Mouse (Mus musculus) hindbrain, embryonic 12.5 days (tissue): ENCODE results near the gene Uap1. TPM values are rescaled to one million over a fixed set of nuclear protein-coding genes. Genes with fewer than 3 reads are reported as not detected.

Source experiments
- ATAC-seq: fragments of 200-750 bp; cut with Nextera tagmentation; 2 replicates; pipeline ENCODE4 v1.8.0; 2017; ENCODE audit warnings: moderate TSS enrichment; ENCODE audit not compliant: low FRiP score
- H3K27ac ChIP-seq: fragments of 300-500 bp; sonication (generic); 2 replicates; pipeline ENCODE4 v1.5.1; 2016; ENCODE audit warnings: mild to moderate bottlenecking
- H3K27me3 ChIP-seq: fragments of 300-500 bp; sonication (generic); 2 replicates; pipeline ENCODE4 v1.6.1; 2016; ENCODE audit warnings: mild to moderate bottlenecking
- H3K36me3 ChIP-seq: fragments of 300-500 bp; sonication (generic); 2 replicates; pipeline ENCODE4 v1.6.1; 2016; ENCODE audit warnings: mild to moderate bottlenecking
- H3K4me1 ChIP-seq: fragments of 300-500 bp; sonication (generic); 2 replicates; pipeline ENCODE4 v1.6.1; 2016
- H3K4me2 ChIP-seq: fragments of 300-500 bp; sonication (generic); replicated peaks from 2 replicates; pipeline ENCODE4 v1.6.1; 2016; ENCODE audit warnings: mild to moderate bottlenecking
- H3K4me3 ChIP-seq: fragments of 300-500 bp; sonication (generic); 2 replicates; pipeline ENCODE4 v1.5.1; 2016; ENCODE audit warnings: mild to moderate bottlenecking
- H3K9ac ChIP-seq: fragments of 300-500 bp; sonication (generic); 2 replicates; pipeline ENCODE4 v1.6.1; 2016; ENCODE audit warnings: mild to moderate bottlenecking, moderate library complexity
- H3K9me3 ChIP-seq: fragments of 300-500 bp; sonication (generic); replicated peaks from 2 replicates; pipeline ENCODE4 v1.6.1; 2016; ENCODE audit warnings: mild to moderate bottlenecking
- WGBS: fragments of 180-500 bp; shearing (Covaris S2); methylation state at CpG from one replicate; pipeline ENCODE4 v1.1.7; 2016; 5-methylcytosine and 5-hydroxymethylcytosine counted together
- polyA plus RNA-seq: library from polyadenylated mRNA; unstranded; fragments of >200 nt; fragmentation: Nextera tagmentation; extraction: Ambion mirVana; gene quantifications from 2 replicates; pipeline ENCODE4 v1.2.1, GENCODE M21; 2016

Gene Uap1
- polyA plus RNA-seq, 1 experiment from 2014 or later = 67.8 TPM

DNA sequence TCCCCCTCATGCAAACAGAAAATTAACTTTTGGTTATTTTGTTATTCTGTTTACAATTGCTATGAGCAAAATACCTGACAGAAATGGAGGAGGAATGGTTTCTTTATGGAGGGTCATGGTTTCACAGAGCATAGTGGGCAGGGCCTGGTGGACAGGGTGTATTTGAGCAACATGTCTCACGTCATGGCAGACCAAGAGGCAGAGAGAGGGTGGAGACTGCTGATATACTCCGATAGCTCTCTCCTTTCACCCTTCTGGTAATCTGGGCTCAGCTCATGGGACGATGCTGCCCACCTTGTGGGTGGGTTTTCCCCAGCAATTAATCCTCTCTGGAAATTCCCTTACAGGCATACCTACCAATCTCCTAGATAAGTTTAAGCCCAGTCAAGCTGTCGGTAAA lies 15.5 kb upstream of the Uap1 start:
- WGBS = 89% methylated on average over 4 of the region's 4 CpGs

DNA sequence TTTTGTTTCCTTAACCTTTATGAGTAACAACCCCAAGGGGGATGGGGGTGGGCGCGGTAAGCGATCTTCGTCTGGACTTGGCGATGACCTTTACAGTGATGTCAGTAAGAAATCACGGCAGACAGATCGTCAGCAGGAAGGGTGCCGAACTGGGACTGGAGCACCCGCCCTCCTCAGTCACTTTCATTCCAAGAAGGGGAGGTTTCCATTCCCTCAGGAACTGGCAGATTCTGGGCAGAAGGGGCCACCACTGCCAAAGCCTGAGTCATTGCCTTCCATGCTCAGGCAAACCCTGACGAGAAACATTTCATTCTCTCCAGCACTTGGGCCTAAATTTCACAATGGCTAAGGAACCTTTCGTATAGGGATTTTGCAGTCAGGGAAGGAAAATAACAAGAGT lies 13.8 kb upstream of the Uap1 start:
- Histone ChIP-seq H3K27me3 (no peaks in the 10 kb centered on the region), H3K36me3 (peaks cover 12% of the 10 kb centered on the region), H3K9ac (no peak overlapping the region), H3K27ac (no peak overlapping the region), H3K4me3 (no peak overlapping the region), H3K4me2 (no peak overlapping the region), H3K4me1 (no peaks in the 10 kb centered on the region), H3K9me3 (no peaks in the 10 kb centered on the region)
- ATAC-seq = no peak
- 85% methylated on average over 11 of the region's 11 CpGs for WGBS

More for the DNA sequence above, 15.5 kb upstream of the Uap1 start:
- Histone ChIP-seq H3K4me1 (no peaks in the 10 kb centered on the region), H3K4me2 (no peak overlapping the region), H3K27me3 (no peaks in the 10 kb centered on the region), H3K9ac (no peak overlapping the region), H3K9me3 (no peaks in the 10 kb centered on the region), H3K36me3 (peaks cover 28% of the 10 kb centered on the region), H3K27ac (no peak overlapping the region), H3K4me3 (no peak overlapping the region)
- no peak for ATAC-seq

DNA sequence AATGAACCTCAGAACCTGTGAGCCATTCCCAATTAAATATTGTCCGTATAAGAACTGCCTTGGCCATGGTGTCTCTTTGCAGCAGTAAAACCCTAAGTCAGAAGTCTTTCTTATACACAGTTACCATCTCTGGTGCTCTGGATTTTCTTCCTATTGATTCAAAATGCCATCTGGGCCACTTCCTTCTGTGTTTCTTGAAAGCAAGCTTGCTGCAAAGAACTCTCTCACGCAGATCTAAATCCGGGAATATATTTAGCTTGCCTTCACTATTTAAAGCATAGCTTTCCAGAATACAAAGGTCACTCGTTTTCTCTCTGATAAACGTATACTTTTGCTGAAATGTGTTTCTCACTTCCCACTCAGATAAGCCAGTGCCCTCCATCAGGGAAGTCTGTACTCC lies 11.8 kb upstream of the Uap1 start:
- WGBS = 89% methylated on average over 5 of the region's 5 CpGs
- ATAC-seq = no peak
- no peak overlapping the region for H3K4me2 ChIP-seq
- H3K9me3 ChIP-seq = no peaks in the 10 kb centered on the region
- no peaks in the 10 kb centered on the region for H3K27me3 ChIP-seq
- H3K4me3 ChIP-seq = no peak overlapping the region
- no peaks in the 10 kb centered on the region; the same call in 1 of the 2 replicates for H3K36me3 ChIP-seq
- no peak overlapping the region for H3K27ac ChIP-seq
- no peaks in the 10 kb centered on the region for H3K4me1 ChIP-seq
- H3K9ac ChIP-seq = no peak overlapping the region

DNA sequence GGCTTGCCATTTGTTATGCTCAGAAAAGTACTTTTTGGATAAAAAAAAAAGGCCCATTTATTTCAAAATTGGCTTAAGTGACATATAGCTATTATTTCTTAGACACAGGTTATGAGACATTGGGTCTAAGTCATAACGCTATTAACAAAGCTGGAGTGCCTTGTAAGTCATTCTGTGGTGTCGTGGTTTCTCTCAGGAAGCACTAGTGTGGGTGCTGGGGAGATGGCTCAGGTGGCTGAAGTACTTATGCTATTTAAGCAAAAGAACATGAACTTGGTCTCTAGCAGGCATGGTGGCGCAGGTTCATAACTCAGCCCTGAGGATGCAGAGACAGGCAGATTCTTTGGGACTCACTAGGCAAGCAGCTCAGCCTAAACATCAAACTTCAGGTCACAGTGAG lies 10.4 kb upstream of the Uap1 start:
- Histone ChIP-seq H3K36me3 (no peaks in the 10 kb centered on the region), H3K27ac (no peak overlapping the region), H3K4me2 (no peak overlapping the region), H3K9me3 (no peaks in the 10 kb centered on the region), H3K9ac (no peak overlapping the region), H3K4me3 (no peak overlapping the region), H3K4me1 (no peaks in the 10 kb centered on the region), H3K27me3 (no peaks in the 10 kb centered on the region)
- WGBS = 95% methylated on average over 3 of the region's 3 CpGs
- ATAC-seq = no peak

DNA sequence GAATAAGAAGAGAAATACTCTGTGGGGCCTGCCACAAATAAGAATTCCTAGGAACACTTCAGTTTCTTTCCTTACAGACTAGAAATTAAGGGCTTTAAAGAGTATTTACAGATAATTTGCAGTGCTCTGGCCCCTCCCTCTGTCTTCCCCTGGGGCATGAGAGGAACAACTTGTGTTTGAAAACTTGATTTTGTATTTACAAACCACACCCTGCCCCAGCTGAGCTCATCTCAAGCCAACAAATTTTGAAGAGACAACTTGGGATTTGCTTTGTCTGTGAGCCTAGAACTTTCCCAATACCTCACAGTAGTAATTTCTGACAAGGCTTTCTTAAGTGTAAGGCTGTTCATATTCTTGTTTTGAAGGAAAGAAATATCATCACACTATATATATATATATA lies 7.9 kb upstream of the Uap1 start:
- Histone ChIP-seq H3K36me3 (no peaks in the 10 kb centered on the region), H3K9me3 (no peaks in the 10 kb centered on the region), H3K27ac (no peak overlapping the region), H3K4me3 (no peak overlapping the region), H3K9ac (no peak overlapping the region), H3K4me1 (no peaks in the 10 kb centered on the region), H3K4me2 (no peak overlapping the region), H3K27me3 (no peaks in the 10 kb centered on the region)
- ATAC-seq = no peak

DNA sequence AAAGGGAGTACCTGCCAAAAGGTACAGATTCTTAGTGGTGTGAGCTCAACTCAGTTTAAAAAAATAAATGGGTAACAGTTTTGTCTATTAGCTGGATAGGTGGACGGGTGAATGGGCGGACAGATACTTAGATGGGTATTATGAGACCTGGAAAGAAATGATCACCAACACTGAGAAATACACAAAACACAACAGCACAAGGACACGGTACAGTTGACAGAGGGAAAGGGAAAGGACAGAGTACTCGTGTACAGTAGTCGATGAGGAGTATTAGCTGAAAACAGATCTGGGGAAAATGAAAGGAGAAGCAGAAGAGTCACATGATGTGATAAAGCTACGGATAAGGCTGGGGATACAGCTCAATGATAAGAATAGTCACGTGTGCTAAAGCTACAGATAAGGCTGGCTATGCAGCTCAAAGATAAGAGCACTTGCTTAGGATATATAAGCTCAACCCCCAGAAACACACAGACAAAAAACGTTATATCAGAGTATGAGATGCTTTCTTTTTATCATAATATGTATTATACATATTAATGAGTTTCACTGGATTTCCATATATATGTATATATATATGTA lies 2.0 kb upstream of the Uap1 start:
- H3K4me3 ChIP-seq = no peak overlapping the region
- ATAC-seq = no peak
- 85% methylated on average over 8 of the region's 8 CpGs for WGBS

DNA sequence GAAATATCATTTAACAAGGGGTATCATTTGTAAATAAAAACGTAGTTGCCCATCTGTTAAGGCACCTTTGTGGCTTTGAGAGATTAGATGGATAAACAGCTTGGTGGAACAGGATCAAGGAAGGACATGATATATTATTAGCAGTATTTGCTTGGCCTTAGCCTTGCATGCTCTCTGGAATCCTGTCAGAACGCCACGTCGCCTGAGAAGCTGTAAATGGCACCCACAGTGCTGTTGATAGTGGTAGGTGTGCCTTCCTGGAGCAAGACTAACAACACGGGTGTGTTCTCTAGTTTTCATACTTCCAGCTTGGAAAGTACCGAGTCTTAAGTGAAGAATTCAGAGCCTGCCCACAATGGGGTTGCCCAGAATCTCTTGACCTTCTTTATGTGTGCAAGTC lies 1.1 kb upstream of the Uap1 start:
- Histone ChIP-seq H3K27ac (no peak overlapping the region), H3K9ac (no peak overlapping the region), H3K9me3 (no peaks in the 10 kb centered on the region), H3K36me3 (no peaks in the 10 kb centered on the region), H3K4me1 (peaks cover 17% of the 10 kb centered on the region), H3K4me2 (peak overlapping the region; percentile 76), H3K27me3 (no peaks in the 10 kb centered on the region), H3K4me3 (no peak overlapping the region)
- 58% methylated on average over 6 of the region's 6 CpGs for WGBS
- no peak for ATAC-seq

More for the DNA sequence above, 2.0 kb upstream of the Uap1 start:
- H3K27ac ChIP-seq = no peak overlapping the region
- H3K4me1 ChIP-seq = peaks cover 17% of the 10 kb centered on the region
- no peaks in the 10 kb centered on the region for H3K27me3 ChIP-seq
- H3K9me3 ChIP-seq = no peaks in the 10 kb centered on the region
- H3K9ac ChIP-seq = no peak overlapping the region
- H3K36me3 ChIP-seq = no peaks in the 10 kb centered on the region
- no peak overlapping the region for H3K4me2 ChIP-seq

DNA sequence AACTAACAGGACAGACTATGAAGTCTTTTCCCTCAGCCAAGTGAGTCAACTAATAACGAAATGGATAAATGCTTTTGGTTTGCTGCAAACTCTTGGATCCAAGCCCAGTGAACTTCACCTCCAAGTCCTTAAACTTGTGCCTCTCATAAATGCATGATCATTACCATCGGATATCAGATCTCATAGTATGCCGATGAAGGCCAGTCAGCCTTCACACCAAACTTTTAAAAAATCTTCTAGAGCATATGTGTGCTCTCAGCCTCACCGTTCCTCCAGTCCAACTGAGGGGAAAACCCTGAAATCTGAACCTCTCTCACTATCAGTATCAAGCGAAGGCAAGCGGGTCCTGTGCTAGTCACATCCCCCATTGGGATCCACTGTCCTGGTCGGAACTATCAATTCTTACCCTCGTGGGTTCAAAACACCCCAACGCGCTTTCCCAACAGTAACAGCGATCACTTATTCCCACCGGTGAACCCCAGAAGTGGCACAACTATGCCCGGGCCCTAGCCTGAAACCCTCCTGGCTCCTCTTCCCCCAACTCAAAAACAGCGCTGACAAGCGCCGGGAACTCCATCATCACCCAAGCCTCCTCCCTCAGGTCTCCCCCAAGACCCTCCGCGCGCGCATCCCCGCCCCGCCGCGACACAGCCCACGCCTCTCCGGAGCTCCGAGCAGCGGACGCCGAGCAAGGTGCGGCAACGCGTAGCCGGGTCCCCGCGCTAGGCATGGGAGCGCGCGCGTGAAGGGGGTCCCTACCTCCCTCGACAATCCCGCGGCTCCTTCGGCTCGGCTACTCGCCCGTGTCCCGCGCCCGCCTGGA lies 555 bp downstream of the Uap1 start:
- H3K9me3 ChIP-seq = no peaks in the 10 kb centered on the region
- peak overlapping the region; percentile 71 for H3K9ac ChIP-seq
- peak overlapping the region; percentile 91 for H3K27ac ChIP-seq
- H3K4me3 ChIP-seq = peak overlapping the region; percentile 80
- no peaks in the 10 kb centered on the region for H3K36me3 ChIP-seq
- 1% methylated on average over 50 of the region's 50 CpGs for WGBS
- peaks cover 17% of the 10 kb centered on the region for H3K4me1 ChIP-seq
- peak overlapping the region; percentile 76 for H3K4me2 ChIP-seq
- peak; percentile 90 for ATAC-seq
- no peaks in the 10 kb centered on the region for H3K27me3 ChIP-seq

DNA sequence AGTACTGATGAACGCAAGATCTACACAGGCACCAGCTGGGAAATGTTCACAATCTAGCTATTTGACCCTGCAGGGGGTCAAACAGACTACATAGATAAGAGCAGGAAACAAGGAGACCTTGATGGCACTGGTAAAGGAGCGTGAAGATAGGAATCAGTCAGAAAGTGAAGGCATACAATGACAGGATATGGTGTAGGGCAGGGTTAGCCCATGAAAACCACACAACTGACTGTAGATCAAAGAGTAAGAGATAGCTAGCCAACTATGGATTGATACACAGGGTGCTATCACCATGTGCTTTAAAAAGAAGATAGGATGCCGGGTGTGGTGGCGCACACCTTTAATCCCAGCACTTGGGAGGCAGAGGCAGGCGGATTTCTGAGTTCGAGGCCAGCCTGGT lies 7.0 kb downstream of the Uap1 start:
- no peaks in the 10 kb centered on the region for H3K4me1 ChIP-seq
- no peaks in the 10 kb centered on the region for H3K27me3 ChIP-seq
- no peak overlapping the region for H3K9ac ChIP-seq
- peaks cover 11% of the 10 kb centered on the region for H3K36me3 ChIP-seq
- H3K27ac ChIP-seq = no peak overlapping the region
- ATAC-seq = no peak
- no peak overlapping the region for H3K4me2 ChIP-seq
- no peak overlapping the region for H3K4me3 ChIP-seq
- 93% methylated on average over 6 of the region's 6 CpGs for WGBS
- no peaks in the 10 kb centered on the region for H3K9me3 ChIP-seq

DNA sequence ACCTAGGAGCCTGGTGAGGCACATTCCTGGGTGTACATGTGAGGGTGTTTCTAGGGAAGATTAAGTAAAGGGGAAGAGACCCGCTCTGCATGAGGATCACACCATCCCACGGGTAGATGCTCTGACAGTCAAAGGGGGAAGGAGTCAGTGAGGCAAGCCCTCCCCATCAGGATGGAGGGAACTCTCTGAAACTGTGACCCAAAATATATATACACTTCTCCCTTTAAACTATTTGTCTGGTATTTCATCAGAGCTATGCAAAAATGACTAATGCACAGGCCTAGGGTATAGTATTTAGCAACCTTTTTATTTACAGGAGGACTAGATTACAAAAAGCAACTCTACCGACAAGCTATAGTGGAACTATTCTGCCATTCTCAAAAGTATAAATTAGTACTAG lies 9.8 kb downstream of the Uap1 start:
- H3K36me3 ChIP-seq = peaks cover 21% of the 10 kb centered on the region
- WGBS = 89% methylated on average over 3 of the region's 3 CpGs
- no peak for ATAC-seq
- peaks cover 6% of the 10 kb centered on the region; the same call in 1 of the 2 replicates for H3K4me1 ChIP-seq
- H3K4me3 ChIP-seq = no peak overlapping the region
- H3K9me3 ChIP-seq = no peaks in the 10 kb centered on the region
- H3K27me3 ChIP-seq = no peaks in the 10 kb centered on the region
- no peak overlapping the region for H3K4me2 ChIP-seq
- no peak overlapping the region for H3K27ac ChIP-seq
- H3K9ac ChIP-seq = no peak overlapping the region

DNA sequence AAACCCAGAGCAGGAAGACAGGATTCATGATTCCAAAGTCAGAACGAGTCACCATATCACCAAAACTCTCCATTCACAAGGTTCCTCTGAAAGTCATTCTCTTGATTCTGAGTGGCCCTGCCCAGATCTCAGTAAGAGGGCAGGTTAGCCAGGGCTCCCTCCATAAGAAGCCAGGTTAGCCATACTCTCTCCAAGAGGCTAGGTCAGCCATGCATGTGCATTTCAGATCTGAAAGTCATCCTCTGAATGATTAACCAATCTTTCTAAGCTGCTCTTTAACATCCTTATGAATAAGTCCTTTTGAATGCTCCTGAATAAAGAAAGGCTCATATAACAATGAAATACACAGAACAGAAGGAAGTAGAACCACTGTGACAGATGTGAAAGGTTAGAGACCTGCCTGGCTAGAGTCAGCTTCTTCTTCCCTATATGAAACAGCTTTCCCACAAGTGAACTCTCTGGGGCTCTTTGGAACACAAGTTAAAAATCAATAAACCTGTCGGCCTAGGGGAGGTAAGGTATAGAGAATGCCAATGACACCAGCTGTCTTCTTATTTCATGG lies 10.6 kb downstream of the Uap1 start:
- Histone ChIP-seq H3K36me3 (peaks cover 23% of the 10 kb centered on the region), H3K9me3 (no peaks in the 10 kb centered on the region), H3K27ac (no peak overlapping the region), H3K27me3 (no peaks in the 10 kb centered on the region), H3K4me1 (peaks cover 6% of the 10 kb centered on the region; the same call in 1 of the 2 replicates), H3K9ac (no peak overlapping the region), H3K4me3 (no peak overlapping the region), H3K4me2 (no peak overlapping the region)
- WGBS = 81% methylated on average over 2 of the region's 2 CpGs
- ATAC-seq = no peak

DNA sequence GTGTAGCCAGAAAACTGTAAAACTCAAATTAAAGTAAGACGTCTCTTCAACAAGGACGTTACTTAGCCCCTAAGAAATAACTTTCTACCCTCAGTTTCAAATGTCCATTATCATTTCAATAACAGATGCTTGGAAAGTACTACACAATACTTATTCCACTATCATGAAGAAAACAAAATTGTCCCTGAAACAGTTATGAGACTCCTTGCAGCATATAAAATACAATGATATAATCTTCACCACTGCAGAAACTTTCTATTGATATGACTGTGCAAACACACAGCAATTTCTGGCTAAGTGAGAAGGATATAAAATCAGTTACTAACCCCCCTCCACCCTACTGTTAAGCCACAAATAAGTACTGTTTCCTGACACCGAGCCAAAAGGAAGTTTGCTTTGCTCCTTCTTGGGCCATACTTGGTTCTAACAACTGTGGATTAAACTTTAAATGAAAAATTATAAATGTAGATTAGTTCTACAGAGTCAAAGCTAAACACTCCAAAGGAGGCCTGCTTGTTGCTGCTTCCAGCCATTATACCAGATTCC lies 11.3 kb downstream of the Uap1 start:
- 94% methylated on average over 3 of the region's 3 CpGs for WGBS
- H3K4me3 ChIP-seq = no peak overlapping the region
- no peak overlapping the region for H3K27ac ChIP-seq
- H3K4me2 ChIP-seq = no peak overlapping the region
- H3K4me1 ChIP-seq = peaks cover 6% of the 10 kb centered on the region; the same call in 1 of the 2 replicates
- H3K27me3 ChIP-seq = no peaks in the 10 kb centered on the region
- H3K9me3 ChIP-seq = no peaks in the 10 kb centered on the region
- ATAC-seq = no peak
- no peak overlapping the region for H3K9ac ChIP-seq
- peaks cover 26% of the 10 kb centered on the region for H3K36me3 ChIP-seq
